Mouse (Mus musculus) heart, adult 9 months (tissue): ENCODE data around the gene Gnb1.

Experiments used
- DNase-seq, 2 experiments: peaks; one replicate each; pipeline ENCODE4 v3.0.0; 2022; ENCODE audit warnings: low spot score in 2 of 2

The Gnb1 gene

DNA sequence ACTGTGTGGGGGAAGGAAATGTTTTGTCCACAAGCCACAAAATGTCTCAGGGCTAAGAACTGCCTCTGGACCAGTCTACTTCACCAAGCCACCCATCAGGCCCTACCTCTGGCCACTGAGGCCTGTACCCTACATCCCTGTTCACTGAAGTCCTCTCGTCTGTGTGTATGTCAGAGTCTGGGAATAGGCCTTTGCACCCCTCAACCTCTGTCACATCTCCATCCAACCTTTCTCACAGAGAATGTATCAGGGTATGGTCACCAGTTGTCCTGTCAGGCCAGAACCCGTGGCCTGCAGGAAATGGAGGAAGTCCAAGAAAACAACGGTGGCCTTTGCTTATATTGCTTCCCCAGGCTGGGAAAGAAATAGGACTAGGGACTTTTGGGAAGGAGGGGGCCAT lies 5.6 kb upstream of the Gnb1 start:
- DNase-seq = no peak

DNA sequence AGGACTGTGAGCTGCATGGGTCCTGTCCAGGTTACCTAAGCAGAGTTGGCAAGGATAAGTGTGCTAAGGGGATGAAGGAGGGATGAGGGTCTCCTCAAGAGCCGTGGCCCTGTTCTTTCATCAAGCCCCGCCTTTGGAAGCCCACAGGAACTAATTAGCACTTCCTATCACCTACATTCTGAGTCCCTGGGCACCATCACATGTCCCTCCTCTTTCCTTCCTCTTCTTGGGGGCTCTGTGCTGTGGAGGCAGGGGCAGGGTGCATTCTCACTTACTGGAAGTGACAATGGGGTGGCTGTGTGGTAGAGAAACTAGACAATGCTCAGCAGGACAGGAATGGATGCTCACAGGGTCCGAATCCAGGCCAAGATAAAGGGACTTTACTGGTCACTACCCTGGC lies 3.4 kb upstream of the Gnb1 start:
- no peak for DNase-seq

DNA sequence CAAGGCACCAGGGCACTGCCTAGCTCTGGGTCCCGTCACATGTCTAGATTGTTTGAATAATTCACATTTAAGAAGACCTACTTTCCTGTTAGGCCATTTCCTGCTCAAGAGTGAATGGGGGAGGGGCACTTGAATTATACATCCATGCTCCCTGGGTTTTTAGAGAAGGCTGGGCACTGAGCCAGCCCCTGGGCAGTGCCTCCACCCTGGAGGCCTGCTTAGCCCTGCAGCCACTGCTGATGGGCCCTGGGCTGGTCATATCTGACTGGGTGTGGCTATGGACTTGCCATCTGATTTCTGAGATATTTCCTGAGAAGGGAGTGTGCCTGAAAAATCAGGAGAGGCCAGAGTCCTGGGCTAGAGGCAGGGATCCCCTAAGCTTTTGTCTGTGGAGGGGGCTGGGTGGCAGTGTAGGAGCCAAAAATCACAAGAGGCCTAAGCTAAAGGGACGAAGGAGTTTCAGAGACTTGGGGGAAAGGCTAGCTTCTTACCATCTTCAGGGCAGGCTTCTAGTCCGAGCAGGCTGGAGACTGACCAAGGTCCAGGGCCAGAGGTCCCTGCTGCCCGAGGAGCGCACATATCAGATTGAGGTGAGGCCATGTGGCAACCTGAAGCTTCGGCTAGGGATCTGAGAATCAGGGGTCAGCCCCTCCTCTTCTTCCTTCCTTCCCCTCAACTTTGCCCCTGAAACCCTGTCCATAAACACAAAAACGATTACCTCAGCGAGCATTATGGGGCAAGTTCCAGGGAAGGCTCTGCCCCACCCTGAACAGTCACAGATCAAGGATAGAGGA lies 2.7 kb upstream of the Gnb1 start:
- peak; percentile 79 to 82 for DNase-seq

DNA sequence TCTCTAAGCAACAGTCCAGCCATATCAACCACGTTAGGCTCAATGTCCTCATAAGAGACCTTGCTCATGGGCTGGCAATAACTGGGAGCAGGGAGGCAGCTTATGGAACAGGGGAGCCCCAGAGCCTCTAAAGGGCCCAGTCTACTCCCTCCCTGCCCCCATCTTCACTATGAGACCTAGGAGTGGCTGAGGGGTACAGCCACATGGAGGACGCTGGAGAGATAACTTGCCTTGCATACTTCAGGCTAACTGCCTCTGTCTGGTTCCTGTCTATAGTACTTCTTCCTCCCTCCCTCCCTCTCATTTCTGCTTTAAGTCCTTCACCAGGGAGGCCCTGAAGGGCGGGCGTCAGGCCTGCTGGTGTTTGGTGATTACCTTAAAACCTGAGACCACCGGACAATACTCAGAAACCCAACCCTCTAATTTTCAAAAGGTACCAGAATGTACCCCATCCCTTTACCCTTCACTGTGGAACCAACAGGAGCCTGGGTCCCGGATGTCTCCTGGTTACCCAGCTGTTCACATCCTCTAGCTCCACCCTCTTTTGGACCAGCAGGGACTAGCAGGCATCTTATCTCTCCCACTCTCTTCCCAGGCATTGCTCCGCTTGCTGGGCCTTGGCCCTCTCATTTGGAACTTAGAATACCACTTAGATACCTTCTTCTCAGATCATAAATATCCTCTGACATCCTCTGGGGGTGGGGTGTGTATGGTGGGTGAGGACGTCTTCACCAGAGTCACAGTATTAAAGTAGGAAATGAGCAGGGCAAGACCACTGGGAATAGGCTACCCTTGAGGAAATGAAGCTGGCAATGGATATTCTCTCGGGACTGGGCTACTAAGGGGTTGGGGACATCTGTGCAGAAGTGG lies 1.8 kb upstream of the Gnb1 start:
- no peak for DNase-seq

DNA sequence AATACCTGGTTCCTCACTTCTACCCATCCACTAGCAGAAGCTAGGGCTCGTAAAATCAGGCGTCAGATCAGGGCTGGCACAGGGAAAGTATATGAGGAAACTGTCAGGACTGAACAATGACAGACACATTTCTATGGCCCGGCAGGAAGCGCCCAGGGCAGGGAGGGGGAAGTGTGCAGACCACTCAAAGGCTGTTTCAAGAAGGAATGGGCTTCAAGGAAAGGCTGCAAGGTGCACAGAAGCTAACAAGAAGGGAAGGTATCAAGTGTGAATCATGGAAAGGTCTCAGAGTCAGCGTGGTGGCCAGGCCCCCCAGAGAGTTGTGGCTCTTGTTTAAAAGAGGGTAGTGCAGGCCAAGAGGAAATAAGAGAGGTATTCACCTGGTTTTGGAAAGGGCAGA lies 705 bp upstream of the Gnb1 start:
- no peak for DNase-seq

DNA sequence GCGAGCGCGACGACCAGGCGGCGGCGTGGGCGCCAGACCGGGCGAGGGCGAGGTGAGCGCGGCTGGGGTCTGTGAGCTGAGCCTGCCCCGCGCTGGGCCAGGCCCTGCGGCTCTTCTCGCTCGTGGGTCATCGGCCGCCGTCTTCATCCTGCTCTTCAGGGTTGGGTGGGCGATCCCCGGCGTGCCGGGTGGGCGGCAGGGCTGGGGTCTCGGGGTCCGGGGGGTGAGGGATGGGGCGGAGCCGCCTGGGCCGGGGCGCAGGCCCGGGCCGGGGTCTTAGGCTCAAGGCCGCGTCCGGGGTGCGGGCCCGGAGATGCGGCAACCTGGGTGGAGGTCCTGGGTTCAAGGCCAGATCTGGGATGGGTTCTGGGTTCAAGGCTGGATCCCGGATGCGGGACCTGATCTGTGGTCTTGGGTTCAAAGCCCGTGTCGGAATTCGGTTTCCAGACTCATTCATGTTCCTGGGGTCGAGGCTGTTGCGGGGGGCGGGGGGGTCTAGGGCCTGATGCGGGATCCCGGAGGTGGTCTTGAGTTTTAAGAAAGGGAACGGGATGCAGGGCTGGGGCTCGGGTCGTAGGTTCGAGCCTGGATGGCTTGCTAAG lies 469 bp downstream of the Gnb1 start:
- DNase-seq = no peak

DNA sequence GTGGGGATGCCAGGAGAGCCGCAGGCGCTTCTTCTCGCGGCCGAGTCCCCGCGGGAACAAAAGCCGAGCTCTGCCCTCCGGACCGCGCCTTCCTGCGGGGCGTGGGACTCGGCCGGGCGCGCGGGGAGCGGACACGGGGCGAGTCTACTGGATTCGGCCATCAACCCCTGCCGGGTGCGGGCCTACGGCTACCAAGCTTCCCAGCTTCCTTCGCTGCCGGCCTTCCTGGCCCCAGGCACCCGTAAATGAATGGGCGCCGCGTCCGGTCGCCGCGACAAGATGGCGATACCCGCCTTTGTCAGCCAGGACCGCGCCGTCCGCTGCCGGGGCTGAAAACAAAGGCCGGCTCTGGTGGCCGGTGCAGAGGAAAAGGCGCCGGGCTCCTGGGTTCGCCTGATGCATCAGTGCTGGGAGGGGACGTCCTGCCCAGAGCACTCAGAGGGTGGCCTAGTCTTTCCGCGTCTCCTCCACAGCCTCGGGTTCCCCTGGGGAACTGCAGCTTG lies 1.0 kb downstream of the Gnb1 start:
- peak; percentile 54 to 62 for DNase-seq

DNA sequence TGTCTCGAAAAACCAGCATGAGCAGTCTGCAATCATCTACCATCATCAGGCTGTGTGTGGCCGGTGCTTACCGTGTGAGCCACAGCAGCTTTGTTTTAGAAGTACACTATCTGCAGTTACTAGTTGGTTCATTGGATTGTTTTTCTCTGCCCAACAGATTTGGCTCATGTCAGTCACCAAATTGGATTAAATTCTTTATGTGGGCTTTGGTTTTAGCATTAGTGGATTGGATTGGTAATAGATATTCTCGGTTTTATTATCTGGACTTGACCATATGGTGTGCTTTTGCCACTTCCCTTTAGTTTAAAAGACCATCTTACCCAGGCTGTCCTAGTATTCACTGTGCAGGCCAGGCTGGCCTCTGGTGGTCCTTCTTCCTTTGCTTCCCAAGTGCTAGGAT lies 3.7 kb downstream of the Gnb1 start:
- no peak for DNase-seq

DNA sequence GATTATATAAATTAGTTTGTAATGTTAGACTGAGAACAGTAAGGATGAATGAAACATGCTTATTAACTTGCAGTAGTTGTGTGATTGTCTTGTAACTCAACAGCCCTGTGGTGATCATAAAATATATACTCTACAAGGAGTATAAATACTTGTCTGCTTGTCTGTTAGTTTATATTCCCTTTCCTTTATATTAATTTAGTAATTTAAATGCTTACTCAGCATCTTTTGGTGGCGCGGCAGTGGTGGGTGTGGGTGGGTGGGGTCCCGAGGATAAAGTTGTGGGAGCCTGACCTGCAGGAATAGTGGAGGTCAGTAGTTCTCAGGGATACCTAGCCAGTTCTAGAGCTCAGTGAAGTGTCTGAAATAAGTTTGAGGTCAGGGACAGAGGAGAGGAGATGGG lies 6.8 kb downstream of the Gnb1 start:
- DNase-seq = no peak

DNA sequence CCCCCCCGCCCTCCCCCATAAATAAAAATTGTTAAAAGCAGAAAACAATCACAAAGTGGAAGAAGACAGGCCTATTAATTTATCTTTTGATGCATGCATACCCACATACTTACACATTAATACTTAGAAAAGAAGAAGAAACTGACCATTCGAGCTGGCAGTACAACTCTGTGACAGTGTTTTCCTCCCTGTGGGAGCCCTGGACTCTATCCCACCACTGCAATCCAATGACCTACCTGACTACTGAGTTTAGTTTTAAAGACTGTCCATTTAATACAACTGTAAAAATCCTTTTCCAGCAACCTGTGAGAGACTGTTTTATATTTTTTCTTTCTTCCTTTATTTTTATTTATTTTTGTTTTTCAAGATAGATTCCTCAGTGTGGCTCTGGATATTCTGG lies 10.0 kb downstream of the Gnb1 start:
- DNase-seq = no peak

DNA sequence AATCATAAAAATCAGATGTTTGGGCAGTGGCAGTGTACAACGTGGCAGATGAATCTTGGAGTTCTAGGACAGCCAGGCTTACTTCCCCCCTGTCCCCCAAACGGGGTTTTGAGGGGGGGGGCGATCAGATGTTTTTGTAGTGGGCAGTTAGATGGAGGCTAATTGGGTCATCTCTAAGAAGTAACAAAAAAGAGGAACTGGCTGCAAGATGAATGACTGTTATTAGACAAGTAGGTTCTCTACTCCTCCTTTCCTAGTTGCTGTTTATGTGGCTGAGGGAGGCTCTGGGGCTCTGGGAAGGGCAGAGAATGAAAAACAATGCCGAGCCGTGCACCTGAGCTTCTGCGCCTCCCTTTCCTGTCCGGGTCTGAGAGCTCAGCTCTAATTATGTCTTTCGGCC lies 13.9 kb downstream of the Gnb1 start:
- no peak for DNase-seq

DNA sequence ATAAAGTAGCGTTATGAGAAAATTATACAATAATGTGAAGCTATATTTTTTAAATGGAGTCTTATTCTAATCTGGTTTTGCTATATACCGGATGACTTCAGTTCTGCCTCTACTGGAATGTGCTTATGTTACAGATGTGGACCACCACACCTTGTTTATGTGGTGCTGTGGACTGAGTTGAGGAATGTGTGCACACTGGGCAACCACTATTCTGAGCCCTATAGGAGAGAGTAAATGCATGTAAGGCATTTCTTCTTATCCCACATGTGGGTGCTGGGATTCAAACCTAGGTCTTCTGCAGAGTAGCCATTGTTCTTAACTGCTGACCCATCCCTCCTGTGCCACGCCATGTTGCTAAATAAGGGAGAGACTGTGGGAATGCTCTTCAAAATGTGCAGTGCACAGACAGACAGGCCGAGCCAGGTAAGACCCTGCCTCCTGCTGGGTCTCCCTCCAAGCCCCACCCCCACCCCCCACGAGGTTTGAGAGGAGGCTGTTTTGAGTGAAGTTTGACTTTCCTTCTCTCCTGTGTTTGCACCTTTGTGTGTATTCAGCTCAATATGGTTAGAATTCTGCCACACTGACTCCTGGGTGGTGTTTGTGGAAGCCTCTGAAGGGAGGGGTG lies 14.6 kb downstream of the Gnb1 start:
- DNase-seq = no peak

DNA sequence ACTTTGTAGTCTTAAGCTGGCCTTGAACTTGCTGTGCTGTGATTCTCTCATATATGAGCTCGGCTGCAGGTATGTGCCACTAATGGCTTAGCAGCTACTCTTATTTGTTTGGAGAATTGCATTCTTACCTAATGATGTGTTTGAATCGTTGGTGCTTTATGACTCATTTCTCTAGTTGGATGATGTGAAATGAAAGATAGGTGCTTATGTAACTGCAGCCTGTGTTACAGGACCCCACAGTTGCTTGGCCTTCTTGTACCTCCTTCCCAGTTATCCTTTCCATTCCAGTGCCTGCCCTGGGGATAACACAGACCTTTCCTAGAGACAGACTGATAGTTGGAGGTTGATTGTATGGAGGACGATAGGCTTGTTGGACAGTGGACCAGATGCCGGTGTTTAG lies 17.5 kb downstream of the Gnb1 start:
- no peak for DNase-seq

DNA sequence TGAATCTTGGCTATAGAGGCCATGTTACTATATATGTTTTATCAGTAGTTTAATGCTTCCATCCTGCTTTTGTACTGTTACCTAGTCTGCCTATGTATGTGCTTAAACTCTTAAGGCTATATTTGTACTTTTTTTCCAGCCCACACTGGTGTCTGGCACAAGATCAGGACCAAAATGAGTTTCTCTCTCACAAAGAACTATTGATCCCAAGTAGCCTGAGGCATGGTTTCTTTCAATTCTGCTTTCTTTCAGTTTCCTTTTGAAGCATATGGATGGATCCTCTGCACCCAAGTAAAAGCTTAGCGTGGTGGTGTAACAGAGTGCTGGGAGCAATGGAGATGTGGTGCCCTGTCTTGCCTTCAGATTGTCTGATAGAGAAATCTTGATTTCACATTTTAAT lies 19.8 kb downstream of the Gnb1 start:
- no peak for DNase-seq

DNA sequence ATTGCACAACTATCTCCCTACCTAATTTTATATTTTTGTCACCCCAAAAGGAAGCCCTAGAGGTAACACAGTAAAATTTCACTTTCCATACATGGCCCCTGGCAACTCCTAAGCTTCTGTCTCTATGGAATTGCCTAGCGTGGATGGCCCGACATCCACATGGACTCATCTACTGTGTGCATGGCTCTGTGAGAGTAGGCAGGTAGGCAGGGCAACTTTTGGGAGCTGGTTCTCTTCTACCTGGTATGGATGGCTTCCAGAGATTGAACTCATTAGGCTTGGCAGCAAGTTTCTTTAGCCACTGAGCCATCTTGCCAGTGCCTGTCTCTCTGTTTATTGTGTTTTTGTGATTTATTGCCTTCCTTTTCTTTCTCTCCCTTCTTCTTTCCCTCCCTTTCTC lies 23.6 kb downstream of the Gnb1 start:
- no peak for DNase-seq

DNA sequence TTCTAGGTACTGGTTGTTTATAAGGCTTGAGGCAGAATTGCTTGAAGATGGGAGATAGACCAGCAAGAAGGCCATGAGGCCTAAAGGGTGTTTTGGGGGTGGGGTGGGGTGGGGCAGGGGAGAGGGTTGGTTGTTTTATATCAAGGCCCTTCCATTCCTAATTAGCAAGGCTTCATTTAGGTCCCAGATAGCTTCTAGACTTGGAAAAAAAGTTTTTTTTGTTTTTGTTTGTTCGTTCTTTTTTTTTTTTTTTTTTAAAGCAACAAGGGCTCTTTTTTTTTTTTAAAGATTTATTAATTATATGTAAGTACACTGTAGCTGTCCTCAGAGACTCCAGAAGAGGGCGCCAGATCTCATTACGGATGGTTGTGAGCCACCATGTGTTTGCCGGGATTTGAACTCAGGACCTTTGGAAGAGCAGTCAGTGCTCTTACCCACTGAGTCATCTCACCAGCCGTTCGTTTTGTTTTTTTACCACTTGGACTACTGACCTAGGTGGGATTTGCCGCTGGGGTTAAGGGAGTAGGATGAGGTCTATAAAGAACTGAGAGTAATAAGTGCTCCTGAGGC lies 26.9 kb downstream of the Gnb1 start:
- no peak for DNase-seq

DNA sequence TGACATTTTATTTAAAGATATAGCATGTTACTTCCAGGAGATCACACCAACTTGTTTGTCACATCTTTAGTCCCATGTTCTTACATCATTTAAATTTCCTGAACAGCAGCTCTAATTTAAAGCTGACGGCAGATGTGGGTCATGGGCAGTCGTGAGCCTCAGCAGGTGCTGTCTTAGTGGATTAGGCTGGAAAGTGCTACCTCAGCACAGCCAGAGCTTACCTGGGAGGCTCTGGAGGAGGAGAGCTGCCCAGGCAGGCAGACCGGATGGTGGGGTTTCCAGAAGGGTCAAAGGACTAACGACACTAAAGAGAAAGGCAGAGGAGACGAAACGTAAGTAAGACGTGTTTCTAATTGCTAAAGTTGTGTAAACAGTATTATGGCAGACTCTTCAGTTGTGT lies 31.2 kb downstream of the Gnb1 start:
- no peak for DNase-seq

DNA sequence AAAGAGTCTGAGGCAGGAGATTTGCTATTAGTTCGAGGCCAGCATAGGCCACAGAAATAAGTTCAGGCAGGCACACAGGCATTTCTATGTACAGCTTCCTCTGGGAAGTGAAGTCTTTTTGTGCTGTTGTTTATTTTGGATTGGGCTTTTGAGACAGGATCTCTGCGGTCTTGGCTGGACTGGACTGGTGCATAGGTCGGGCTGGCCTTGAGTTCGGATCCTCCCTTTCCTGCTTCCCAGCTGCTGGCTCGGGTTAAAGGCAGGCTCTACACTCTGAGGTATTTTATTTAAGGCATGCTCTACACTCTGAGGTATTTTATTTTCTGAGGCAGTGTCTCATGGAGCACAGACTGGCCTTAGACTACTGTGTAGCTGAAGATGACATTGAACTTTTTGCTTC lies 34.6 kb downstream of the Gnb1 start:
- DNase-seq = no peak

DNA sequence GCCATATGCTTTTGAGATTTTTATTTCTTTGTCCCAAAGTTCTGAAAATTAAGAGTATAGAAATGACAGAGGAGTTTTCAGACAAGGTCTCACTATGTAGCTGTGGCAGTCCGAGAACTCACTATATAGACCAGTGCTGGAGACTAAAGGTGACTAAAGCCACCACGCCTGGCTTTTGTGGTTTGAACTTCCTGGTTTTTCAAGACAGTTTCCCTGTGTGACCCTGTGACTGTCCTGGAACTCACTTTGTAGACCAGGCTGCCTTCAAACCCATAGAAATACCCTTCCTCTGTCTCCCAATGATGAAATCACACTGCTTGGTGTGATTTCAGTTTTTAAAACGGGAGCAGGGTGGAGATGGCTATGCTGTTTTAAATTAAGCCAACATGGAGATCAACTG lies 38.1 kb downstream of the Gnb1 start:
- DNase-seq = no peak

DNA sequence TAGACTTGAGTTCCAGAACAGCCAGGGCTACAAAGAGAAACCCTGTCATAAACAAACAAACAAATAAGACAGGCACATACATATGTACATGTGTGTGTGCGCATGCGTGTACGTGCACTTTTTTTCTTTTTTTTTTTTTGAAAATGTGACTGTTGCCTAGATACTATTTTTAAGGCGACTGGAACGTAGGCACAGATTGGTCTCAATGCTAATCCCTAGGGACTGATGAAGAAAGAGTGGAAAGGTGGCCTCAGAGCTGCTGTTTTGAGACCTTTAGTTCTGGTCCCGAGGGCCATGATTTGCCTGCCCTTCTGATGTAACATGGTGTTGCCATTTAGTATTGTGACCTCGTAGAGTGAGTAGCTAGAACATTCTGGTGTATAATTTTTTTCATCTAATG lies 58.8 kb downstream of the Gnb1 start:
- no peak for DNase-seq

DNA sequence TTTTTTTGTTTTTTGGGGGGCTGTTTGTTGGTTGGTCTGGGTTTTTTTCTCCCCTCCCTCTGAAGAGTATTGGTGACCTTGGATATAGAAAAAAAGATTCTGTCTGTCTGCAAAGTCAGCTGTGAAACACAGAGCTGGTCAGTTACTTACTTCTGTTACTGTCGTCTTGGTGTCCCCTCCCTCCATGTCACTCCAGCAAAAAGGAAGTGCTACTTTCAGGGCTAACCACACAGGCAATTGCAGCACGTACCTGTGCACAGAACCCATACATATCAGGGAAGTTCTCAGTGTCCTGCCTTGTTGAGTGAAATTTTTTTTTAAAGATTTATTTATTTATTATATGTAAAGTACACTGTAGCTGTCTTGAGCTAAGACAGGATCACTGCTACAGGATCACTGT lies 59.3 kb downstream of the Gnb1 start:
- DNase-seq = no peak

DNA sequence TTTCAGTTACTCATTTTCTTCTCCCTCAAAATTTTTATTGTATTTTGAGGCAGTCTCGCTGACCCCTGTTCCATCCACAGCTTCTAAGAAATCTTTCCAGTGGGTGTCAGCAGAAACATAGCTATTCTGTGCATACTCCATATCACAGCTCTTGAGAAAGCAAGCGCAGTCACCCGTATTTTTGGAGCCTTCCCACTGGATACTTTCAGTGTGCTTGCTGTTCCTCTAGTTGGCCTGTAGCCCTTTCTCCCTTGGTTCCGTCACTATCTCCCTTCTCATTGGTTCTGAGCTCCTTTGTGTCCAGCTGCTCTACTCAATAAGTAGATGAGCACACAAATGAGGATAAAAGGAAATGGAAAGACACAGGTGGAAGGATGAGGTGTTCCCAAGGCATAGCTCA lies 59.9 kb downstream of the Gnb1 start:
- DNase-seq = no peak
